Mouse (Mus musculus) urinary bladder, postnatal 14 days (tissue): ENCODE data around the gene T2.
"Not testable (repeated sequence)": the region's sequence is repeated elsewhere in the genome, so short reads cannot be mapped to it uniquely, and the experiment has no call there.

ENCODE experiments used
- DNase-seq: peaks from one replicate; pipeline ENCODE4 v3.0.0; 2021; ENCODE audit warnings: low spot score

Gene T2

DNA sequence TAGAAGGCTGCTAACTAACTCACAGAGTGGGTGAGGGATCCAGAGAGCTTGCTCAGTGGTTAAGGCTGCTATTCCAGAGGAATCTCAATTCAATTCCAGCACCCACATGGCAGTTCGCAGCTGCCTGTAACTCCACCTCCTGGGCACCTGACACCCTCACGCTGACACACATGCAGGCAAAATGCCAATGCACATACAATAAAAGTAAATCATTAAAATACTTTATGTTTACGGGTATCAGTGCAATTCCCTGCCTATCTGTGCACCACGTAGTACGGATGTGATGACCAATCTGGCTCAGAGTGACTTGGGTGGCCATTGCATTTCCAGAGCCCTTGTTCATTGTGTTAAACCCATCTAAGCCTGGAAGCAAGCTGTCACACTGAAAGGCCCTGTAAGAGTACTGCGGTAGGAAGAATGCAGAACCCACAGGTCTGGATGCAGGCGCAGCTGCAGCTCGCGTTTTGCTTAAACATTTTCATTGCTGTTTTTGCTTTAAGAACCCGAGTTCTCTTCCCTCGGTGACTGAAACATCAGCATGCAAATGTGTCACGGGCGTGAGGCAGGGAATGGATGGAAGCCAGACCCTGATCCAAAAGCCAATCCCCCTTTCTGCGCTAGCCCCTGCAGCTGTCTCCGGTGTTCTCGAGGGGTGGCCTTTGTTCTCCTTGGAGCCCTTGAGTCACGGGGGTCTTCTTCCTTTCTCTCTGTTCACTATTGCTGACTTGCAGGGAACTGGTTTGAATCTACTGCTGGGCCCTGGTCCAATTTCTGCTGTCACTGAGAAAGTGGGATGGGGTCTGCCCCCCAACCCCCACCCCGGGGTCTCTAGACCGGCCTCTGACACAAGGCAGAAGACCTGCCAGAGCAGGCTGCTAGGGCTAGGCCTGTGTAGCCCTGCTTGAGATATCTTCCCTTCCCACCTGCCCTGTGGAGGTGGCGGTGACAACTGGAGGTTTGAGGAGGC lies 12.0 kb downstream of the T2 start:
- peak; percentile 28 for DNase-seq

DNA sequence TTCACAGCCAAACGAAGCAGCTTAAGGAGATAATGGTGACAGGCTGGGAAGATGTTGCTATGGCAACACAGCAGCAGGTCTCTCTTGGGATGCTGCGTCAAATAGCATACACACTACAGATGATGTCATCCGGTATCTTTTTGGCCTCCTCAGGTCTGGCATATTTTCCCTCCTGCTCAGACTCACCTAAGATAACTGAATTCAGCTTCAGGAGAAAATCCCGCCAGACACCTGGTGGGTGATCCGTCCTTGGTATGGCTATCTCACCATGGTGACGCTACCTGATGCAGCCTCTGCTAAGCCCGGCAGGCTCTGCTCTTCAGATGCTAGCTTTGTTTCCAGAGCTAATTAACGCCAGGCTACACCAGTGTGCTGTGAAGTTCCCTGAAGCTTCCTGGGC lies 12.8 kb downstream of the T2 start:
- DNase-seq: no peak

DNA sequence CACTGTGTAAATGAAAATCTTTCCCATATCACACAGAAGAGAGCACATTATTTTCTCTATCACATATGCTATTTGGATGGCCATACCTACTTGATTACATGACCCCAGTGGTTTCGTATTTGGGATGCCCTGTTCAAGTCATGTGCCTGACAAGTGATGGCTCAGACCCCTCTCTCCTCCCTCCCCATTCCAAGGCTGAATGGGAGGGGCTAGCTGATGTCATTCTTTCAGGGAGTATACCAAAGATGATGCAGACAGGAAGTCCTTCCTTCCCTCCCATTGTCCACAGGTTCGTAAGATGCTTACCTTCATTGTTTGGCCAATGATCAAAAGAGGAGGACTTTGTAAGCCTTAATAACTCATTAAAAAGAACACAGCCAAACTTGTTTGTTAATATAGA lies 13.4 kb downstream of the T2 start:
- no peak for DNase-seq

DNA sequence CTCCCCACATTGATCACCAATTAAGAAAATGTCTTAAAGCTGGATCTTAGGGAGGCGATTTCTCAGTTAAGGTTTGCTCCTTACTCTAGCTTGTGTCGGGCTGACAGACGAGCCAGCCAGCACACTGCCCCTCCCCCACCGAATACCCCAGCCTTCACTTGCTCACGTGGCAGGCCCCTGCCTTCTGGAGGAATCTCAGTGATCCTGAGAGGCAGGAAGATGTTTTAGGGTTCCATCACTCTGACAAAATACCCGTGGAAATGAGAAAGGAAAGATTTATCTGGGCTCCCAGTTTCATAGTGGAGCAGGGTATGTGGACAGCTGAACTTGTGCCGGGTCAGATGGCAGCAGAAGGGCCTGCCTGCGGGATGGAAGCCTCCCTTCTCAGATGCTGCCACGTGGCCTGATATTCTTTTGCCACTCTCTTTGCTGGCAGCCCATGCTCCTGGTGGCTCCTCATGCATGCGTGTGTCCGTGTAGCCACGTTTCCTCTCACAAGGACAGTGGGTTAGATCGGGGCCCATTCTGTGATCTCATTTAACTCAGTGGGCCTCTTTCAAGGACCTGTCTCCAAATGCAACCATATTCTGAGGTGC lies 14.9 kb downstream of the T2 start:
- DNase-seq: no peak

DNA sequence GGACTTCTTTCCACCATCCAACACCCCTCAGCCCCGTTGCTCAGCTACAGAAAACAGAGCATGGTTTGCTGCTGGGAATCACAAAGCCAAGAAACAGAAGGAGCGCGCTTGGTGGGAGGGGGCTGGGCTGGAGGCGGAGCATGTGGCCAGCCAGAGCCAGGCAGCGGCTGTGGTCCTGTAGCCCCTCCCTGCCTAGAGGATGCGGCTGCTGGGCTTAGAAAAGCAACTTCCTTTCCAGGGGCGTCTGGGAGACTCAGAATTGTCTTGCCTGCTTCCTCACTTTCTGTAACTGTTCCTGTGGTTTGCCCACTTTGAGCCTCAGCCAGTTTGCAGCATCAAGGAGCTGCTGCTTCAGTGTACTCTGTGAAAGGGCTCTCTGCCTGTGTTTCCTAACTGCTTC lies 16.0 kb downstream of the T2 start:
- peak; percentile 30 for DNase-seq

DNA sequence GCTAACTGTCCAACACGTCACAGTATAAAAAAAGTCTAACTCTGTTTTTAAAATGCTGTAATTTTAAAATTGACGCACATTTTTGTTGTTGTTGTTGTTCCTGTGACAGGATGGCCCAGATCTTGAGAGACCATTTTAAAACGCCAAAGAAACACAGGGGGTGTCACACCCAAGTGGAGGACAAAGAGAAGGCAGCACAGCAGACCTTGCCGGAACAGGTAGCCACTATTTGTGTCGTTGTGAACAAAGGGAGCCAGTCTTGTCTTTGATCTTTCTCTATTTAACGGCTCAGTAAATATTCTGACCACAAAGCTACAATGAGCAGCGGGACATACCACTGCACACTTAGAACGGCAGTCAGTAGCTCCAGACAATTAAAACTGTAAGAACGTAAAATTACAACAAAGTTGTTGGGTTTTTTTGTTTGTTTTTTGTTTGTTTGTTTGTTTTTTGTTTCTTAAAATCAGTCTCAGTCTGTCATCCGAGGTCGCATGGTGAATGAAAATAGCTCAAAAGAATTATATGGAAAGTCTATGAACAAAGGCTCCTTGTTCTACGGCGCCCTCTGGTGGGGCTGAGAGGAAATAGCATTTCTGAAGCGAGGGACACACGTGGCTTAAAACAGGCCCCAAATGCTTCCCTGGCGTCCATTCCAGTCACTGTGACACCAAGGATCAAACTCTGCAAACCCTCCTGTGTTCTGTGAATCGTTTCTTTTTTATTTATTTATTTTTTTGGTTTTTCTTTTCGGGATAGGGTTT lies 16.7 kb downstream of the T2 start:
- DNase-seq: peak; percentile 75

DNA sequence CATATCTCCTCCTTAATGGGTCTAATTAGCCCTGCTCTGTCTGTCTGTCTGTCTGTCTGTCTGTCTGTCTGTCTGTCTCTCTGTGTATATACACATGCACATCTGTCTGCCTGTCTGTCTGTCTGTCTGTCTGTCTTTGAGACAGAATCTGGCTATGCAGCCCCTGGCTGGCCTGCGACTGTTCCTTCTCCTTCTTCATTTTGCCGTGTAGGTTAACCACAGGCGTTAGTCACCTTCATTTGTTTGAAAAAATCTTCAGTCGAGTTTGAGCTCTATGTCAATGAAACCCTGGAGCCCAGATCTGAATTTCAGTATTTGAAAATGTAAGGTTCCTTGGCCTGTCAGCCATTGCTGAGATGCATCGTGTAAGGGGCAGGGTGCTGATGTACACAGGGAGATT lies 21.5 kb downstream of the T2 start:
- DNase-seq: no peak

DNA sequence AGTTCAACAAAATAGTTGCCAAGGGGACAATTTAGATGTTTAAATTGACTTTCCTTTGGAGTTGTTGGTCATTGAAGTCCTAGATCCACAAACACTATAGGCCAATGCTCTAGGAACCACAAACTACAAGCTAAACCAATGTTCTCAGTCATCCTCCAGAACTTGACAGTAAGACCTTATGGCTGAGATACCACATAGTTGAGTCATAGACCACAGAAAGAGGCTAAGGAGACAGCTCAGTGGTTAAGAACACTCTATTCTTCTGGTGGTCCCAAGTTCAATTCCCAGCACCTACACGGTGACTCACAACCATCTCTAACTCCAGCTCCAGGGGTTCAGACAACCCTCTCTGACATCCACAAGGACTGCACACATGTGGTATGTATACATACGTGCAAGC lies 29.6 kb downstream of the T2 start:
- DNase-seq: no peak

DNA sequence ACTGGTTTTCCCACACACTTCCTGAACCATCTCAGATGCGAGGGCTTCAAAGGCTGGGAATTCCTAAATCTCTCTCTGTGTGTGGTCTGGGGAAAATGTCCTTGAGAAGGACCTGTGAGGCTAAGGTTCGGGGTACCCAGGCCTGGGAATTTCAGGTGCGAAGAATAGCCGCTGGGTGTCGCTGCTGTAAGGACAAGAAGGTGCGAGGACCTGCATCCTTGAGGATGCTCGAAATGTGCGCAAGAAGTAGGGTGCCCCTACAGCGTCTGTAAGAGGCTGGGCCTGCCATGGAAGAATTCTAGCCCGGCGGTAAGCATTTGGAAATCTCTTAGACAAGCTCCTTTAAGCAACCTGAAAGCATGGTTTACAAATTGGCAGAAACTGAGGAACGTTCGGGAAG lies 32.7 kb downstream of the T2 start:
- DNase-seq: no peak

DNA sequence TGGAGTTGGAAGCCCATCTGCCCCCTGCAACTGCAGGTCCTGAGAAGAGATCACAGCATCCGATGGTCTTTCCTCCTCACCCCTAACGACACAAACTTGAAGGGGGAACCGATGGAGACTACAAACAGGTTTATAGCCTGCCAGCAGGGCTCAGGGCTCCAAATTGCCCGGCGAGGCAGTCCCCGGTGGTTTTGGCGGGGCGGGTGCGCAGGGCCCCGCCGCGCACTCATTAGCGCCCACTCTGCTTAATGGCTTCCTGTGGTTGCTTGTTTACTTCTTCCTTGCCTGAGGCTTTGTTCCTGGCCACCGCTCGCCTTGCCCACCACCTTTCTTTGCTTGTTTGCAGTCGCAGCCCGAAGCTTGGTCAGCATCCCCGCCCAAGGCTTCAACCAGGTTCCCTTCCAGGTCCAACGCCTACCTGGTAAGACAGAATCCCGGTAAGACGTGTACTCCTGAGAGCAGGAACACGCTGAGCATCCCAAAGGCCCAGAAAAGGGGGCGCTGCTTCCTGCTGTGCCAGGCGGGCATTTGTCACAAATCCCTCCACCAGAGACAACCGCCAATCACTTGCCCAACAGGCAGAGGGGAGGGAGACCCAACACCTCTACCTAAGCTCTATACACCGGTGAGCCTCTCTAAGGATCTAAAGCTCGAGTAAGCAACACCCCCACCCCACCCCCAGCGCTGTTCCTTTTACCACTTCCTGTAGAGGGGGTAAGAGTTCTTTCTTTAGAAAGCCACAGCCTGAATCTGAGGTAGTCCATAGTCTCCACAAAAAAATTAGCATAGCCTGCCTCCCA lies 33.4 kb downstream of the T2 start:
- no peak for DNase-seq

DNA sequence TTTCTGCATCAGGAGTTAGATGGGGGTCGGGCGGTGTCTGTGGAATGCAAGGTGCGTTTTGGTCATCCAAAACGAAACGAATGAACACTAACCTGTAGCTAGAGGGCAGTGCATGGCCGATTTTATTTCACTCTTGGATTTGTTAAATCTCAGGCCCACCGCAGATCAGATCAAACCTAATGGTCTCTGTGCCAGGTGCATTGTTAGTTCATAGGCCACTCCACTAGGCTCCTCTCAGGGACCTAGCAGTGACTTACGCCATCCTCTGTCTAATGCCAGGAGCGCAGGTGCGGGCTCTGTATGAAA lies 34.0 kb downstream of the T2 start:
- DNase-seq: no peak

DNA sequence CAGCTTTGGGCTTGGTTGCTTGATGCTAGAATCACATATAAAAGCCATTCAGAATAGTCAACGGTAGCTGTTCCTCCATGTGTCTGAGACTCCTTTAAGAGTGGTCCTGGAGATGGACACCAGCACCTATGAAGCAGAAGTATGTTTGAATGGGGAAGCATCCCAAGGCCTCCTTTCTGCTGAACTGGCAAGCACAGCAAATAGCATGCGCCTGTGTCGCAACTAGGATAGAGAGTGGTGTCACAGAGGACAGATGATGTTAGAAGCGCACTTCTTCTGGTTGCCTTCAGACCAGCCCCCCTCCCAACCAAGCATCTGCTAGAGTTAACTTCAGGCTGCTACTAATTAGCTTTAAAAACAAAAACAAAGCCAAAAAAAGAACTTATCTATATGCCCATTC lies 34.7 kb downstream of the T2 start:
- no peak for DNase-seq

DNA sequence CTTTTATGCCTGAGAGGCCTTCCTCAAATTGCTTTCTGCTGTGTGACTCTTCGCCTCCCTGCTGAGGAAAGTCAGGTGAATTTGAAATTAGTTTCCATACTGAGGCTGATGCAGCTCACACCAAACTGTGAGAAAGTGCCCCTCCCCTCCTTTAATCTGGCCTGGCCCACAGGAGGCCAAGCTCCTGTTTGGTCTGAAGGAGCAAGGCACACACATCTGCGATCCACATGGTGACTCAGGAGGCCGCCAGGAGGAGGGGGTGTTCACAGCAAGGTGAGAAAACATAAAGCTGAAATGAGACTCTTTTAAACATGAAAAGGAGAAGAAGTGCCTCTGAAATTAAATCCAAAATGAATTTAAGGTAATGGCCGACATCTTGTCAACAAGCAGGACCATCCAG lies 40.6 kb downstream of the T2 start:
- no peak for DNase-seq

DNA sequence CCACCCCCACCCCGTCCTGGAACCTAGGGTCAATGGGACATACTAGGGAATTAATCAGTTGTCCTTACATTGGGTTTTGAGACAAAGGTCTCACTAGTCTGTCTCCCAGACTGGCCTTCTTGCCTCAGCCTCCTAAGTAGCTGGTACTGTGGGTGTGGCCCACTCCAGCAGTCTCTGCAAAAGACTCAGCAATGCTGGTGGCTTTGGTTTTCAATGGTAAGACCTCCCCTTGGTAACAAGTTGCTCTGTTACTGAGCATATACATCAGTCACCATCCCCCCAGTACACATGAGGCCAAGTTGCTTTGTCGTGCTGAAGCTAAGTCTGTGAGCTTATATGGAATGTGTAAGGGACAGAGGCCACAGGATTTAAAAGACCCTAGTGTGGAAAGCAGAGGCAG lies 42.2 kb downstream of the T2 start:
- no peak for DNase-seq

DNA sequence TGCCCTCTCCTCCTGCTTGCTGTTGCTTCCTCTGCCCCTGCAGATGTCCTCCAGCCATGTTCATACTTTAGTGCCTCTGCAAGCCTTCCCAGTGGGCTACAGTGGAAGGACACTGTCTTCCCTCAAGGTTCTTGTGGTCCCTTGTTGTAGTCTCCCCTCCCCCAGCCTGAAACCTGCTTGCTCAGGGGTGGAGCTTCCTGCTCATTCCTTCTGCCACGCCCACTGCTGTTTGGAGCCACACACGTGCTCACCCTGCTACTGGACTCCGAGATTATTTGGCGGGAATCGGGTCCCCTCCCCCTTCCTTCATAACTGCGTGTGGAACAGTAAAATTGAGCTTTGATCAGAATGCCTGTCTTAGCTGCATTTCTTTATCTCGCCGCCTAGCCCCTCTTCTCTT lies 48.1 kb downstream of the T2 start:
- not testable (repeated sequence) for DNase-seq

DNA sequence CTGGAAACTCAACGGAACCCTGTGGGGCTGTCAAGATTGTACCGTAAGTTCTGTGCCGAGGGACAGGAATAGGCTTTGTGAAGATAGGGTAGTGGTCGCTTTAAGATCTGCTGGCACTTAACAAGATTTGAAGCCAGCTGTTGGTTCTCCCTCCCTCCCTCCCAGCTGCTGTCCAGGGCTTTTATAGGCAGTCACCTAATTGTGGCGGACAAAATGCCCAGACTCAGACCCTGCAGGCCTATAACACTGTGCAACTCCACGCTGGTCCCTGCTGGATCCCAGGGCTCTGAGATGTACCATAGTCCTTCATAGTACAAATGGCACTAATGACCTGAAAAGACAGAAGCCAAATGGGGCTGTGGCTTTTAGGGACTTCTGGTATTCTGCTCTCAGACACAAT lies 50.5 kb downstream of the T2 start:
- no peak for DNase-seq

DNA sequence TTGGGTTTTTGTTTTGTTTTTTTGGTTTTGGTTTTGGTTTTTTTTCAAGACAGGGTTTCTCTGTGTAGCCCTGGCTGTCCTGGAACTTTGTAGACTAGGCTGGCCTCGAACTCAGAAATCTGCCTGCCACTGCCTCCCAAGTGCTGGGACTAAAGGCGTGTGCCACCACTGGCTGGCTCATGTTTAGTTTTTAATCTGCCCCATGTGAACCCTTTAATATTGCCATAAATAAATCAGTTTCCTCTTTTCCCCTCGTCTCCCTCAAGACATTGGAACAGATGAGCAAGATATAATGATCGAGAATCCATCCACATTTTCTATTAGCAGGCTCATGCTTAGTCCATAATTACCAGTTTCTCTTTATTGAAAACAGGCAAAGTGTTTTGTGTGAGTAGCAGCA lies 52.2 kb downstream of the T2 start:
- DNase-seq: not testable (repeated sequence)

DNA sequence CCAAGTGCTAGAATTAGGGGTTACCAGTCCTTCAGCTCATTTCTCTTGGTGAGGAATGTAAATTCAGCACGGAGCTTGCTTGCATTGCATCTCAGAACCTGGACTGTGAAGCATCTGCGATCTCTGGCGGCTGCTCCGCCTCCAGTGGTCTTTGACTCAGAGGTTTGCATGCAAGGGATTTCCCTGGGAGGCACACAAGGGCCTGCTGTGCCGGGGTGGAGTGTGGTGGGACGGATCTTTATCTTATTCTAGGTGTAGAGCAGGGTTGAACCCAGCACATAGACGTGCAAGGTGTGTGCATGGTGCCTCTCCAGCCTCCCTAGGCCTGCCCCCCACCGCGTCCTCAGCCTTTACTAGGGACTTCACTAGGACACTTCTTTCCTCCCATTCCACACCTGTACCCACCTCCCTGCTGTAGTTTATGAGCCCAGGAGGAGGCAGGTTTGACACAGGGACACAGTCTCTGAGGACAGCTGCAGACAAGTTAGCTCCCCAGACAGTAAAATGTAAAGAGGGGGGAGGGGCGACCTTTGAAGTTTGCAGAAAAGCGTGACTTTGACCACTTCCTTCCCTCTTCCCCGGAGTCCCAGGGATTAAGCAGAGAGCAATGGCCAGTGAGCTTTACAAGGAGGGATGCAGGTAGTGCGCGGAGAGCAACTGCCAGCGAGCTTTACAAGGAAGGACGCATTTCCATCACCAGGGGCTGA lies 53.0 kb downstream of the T2 start:
- DNase-seq: no peak

DNA sequence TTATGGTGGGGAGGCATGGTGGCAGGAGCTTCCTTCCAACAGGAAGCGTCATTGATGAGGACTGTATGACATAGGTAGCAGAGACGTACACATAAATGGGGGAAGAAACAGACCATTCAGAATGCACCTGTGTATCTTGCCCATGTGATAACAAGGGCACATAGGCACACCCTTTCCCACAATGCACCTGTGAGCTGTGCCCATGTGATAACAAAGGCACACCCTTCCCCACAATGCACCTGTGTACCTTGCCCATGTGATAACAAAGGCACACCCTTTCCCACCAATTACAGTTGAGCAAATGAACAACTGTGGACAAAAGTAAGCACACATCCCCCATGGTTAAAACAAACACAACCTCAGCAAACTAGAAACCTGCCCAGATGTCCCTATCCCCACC lies 54.5 kb downstream of the T2 start:
- DNase-seq: no peak

DNA sequence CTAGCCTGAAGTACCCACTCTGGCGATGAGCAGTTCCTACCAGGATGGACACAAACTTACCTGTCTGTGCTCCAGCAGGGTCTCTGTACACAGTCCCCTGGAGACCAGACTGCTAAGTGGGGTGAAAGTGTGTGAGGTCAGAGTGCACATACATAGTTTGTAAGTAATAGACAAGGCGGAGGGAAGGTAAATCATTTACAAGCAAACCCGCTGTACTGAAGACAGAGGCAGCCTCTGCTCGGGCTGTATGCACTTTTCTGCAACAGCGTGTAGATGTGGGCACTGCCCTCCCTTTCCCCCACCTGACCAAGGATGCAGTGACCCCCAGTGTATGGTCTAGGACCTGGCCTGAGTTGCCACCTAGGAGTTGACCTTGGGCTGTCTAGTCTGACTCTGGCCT lies 57.9 kb downstream of the T2 start:
- DNase-seq: no peak

DNA sequence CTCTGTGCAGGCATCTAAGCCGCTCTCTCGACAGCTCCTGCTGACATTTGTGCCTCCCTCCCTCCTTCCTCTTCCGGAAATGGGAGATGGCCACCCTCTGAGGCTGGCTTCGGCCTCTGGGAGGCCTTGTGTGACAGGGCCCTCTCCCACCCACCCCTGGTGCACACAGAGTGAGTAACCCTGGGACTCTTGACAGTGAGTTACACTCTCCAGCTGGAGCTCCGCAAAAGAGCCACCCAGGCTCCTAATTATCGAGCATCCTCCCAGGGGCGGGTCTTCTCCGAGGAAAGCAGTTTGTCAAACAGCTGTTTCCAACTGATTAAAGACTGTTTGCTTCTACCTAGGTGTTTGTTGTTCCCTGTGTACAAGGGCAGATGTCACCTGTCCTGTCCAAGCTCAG lies 59.7 kb downstream of the T2 start:
- DNase-seq: no peak

DNA sequence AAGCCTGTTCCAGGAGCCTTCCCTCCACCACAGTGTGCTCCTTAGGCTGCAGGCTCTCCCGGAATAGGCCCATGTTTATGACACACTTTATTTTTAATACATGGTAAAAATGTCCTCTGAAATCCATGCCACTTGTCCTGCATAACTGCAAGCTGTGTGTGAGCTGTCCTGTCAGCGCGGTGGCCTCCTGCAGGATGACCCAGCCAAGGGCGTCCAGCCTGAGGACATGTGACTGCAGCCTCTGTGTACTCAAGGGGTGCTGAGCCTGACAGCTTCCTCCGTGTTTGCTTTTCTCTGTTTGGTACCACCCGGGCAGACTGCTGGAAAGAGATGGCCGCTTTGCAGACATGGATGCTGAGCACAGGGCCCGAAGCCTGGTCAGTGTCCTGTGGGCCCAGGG lies 61.1 kb downstream of the T2 start:
- DNase-seq: no peak
